Comparison of ENCODE assay signal across 9 mouse cellular contexts in genomic region chr4:133199743-133200142, GRCm38 (mm10). TPM values are rescaled to one million over a fixed set of nuclear protein-coding genes. Genes with fewer than 3 reads are reported as not detected.
DNase-seq lines count a peak whose midpoint lies in the region; ATAC-seq and TF ChIP-seq lines count a peak whose summit lies in the region.
"Had no signal": no experiment of that assay in that cellular context is flagged by ENCODE, and none has a peak within 500 bp of the region (broad histone marks: within the 10 kb centered on the region; RNA-seq: fewer than 3 reads in every experiment).

No protein-coding gene starts in this region.

- peak overlapping the region; percentile 16; the same call in 1 of the 2 replicates for H3K27ac ChIP-seq in heart, adult 2 months
- peak overlapping the region; percentile 55; the same call in 1 of the 2 replicates for H3K27ac ChIP-seq in lung, embryonic 14.5 days (ENCODE audit: low read depth)
- peak overlapping the region; percentile 80 for H3K27ac ChIP-seq in embryonic facial prominence, embryonic 14.5 days (replicated peaks; ENCODE audit: low read depth, low read length)
- peak overlapping the region; percentile 87 for H3K27ac ChIP-seq in limb, embryonic 15.5 days

- no peaks in the 10 kb centered on the region for H3K9me3 ChIP-seq in lung, embryonic 14.5 days (ENCODE audit: low read depth, low read length)
- no peaks in the 10 kb centered on the region for H3K9me3 ChIP-seq in embryonic facial prominence, embryonic 14.5 days (ENCODE audit: control insufficient read depth, low read length)
- H3K9me3 ChIP-seq in limb, embryonic 15.5 days, result no peaks in the 10 kb centered on the region

- WGBS in heart, adult 2 months, result 76% methylated on average over 6 of the region's 6 CpGs
- 65% methylated on average over 6 of the region's 6 CpGs for WGBS in lung, embryonic 14.5 days
- WGBS in lung, adult 2 months, result 58% methylated on average over 6 of the region's 6 CpGs
- 50% methylated on average over 6 of the region's 6 CpGs for WGBS in embryonic facial prominence, embryonic 14.5 days
- WGBS in limb, embryonic 15.5 days, result 44% methylated on average over 6 of the region's 6 CpGs

- H3K4me3 ChIP-seq in heart, adult 2 months, result no peak overlapping the region
- H3K4me3 ChIP-seq in lung, embryonic 14.5 days (ENCODE audit: low read depth, low read length), result no peak overlapping the region
- H3K4me3 ChIP-seq in lung, adult 2 months (replicated peaks; ENCODE audit: extremely low read depth, low read depth, low read length), result no peak overlapping the region
- H3K4me3 ChIP-seq in embryonic facial prominence, embryonic 14.5 days (ENCODE audit: low read depth, low read length), result no peak overlapping the region
- no peak overlapping the region for H3K4me3 ChIP-seq in limb, embryonic 15.5 days

- H3K4me2 ChIP-seq in lung, embryonic 14.5 days, result peak overlapping the region; percentile 35; the same call in 1 of the 2 replicates
- H3K4me2 ChIP-seq in embryonic facial prominence, embryonic 14.5 days (ENCODE audit: low read depth, low read length), result peak overlapping the region; percentile 32
- H3K4me2 ChIP-seq in limb, embryonic 15.5 days, result peak overlapping the region; percentile 12; the same call in 1 of the 2 replicates

- DNase-seq in heart, adult 2 months, result no peak
- no peak for DNase-seq in heart, postnatal 14 days
- DNase-seq in lung, embryonic 14.5 days, result no peak
- DNase-seq in lung, adult 2 months, result no peak
- no peak for DNase-seq in embryonic facial prominence, embryonic 14.5 days (ENCODE audit: low spot score)
- DNase-seq in urinary bladder, postnatal 14 days (ENCODE audit: low spot score), result no peak
- DNase-seq in cerebellum, adult 11 months, result no peak
- DNase-seq: liver, postnatal 0 days had no signal

- H3K4me1 ChIP-seq in heart, adult 2 months (ENCODE audit: control insufficient read depth, insufficient read depth, low read length), result peaks cover 8% of the 10 kb centered on the region
- peaks cover 27% of the 10 kb centered on the region for H3K4me1 ChIP-seq in lung, embryonic 14.5 days (ENCODE audit: insufficient read depth)
- H3K4me1 ChIP-seq in lung, adult 2 months (ENCODE audit: control insufficient read depth, insufficient read depth, low read length), result peaks cover 7% of the 10 kb centered on the region
- peaks cover 50% of the 10 kb centered on the region for H3K4me1 ChIP-seq in embryonic facial prominence, embryonic 14.5 days (ENCODE audit: control insufficient read depth, insufficient read depth, low read length)
- H3K4me1 ChIP-seq in limb, embryonic 15.5 days, result peaks cover 75% of the 10 kb centered on the region

- no peak for TF ChIP-seq POLR2A in heart, adult 2 months (IDR thresholded peaks at IDR 0.05; ENCODE audit: insufficient read depth, low read depth, low read length)
- no peak for TF ChIP-seq POLR2A in lung, adult 2 months (IDR thresholded peaks at IDR 0.05; ENCODE audit: borderline replicate concordance, extremely low read depth, low read depth, low read length)

- H3K36me3 ChIP-seq in heart, adult 2 months (ENCODE audit: control insufficient read depth, insufficient read depth, low read length), result no peaks in the 10 kb centered on the region
- peaks cover 26% of the 10 kb centered on the region for H3K36me3 ChIP-seq in lung, embryonic 14.5 days (ENCODE audit: insufficient read depth)
- peaks cover 25% of the 10 kb centered on the region for H3K36me3 ChIP-seq in embryonic facial prominence, embryonic 14.5 days (ENCODE audit: control insufficient read depth, insufficient read depth, low read length)
- H3K36me3 ChIP-seq in limb, embryonic 15.5 days, result peaks cover 20% of the 10 kb centered on the region

- H3K27me3 ChIP-seq in heart, adult 2 months (ENCODE audit: control insufficient read depth, insufficient read depth, low read length), result no peaks in the 10 kb centered on the region
- H3K27me3 ChIP-seq in lung, embryonic 14.5 days (ENCODE audit: insufficient read depth, low read length), result no peaks in the 10 kb centered on the region
- H3K27me3 ChIP-seq in embryonic facial prominence, embryonic 14.5 days (replicated peaks; ENCODE audit: control insufficient read depth, insufficient read depth, low read length), result no peaks in the 10 kb centered on the region
- no peaks in the 10 kb centered on the region for H3K27me3 ChIP-seq in limb, embryonic 15.5 days

- TF ChIP-seq CTCF in heart, adult 2 months (IDR thresholded peaks at IDR 0.05), result no peak
- TF ChIP-seq CTCF in lung, embryonic 14.5 days (IDR thresholded peaks at IDR 0.05; ENCODE audit: low read depth), result no peak
- TF ChIP-seq CTCF in lung, adult 2 months (IDR thresholded peaks at IDR 0.05; ENCODE audit: insufficient read depth, low read length), result no peak

- intact Hi-C loops in heart, adult 2 months (cut with DNase I), result loop anchor here (5.0 kb wide), 1 partner anchor 187 kb away; the partner anchor contains the start of gene Ahdc1
- intact Hi-C loops in heart, postnatal 14 days (cut with DNase I), result loop anchor here (5.0 kb wide), 1 partner anchor 187 kb away; the partner anchor contains the start of gene Ahdc1

- no peak overlapping the region for H3K9ac ChIP-seq in heart, adult 2 months (ENCODE audit: low read depth, low read length)
- peak overlapping the region; percentile 30; the same call in 1 of the 2 replicates for H3K9ac ChIP-seq in lung, embryonic 14.5 days
- H3K9ac ChIP-seq in embryonic facial prominence, embryonic 14.5 days (ENCODE audit: low read depth, low read length), result 0 out of 2 replicates have a peak overlapping the region, but pooled peaks have one; percentile 37
- no peak overlapping the region for H3K9ac ChIP-seq in limb, embryonic 15.5 days
- H3K9ac ChIP-seq: liver, postnatal 0 days had no signal

- TF ChIP-seq EP300 in heart, adult 2 months (IDR thresholded peaks at IDR 0.05; ENCODE audit: insufficient read depth, low read depth, low read length), result no peak

- no peak for ATAC-seq in lung, embryonic 14.5 days (ENCODE audit: insufficient read depth)
- no peak for ATAC-seq in embryonic facial prominence, embryonic 14.5 days (ENCODE audit: low read depth)
- no peak for ATAC-seq in limb, embryonic 15.5 days (ENCODE audit: insufficient number of reproducible peaks, low FRiP score, low TSS enrichment, low read depth)
- ATAC-seq: liver, postnatal 0 days had no signal

- no peaks in the 10 kb centered on the region for H3K79me2 ChIP-seq in heart, adult 2 months (replicated peaks; ENCODE audit: control insufficient read depth, insufficient read depth, low read length)

RNA-seq across cellular contexts. Expression of gene Cd164l2, which starts 12.2 kb away (rescaled TPM):
- total RNA-seq in heart, adult 2 months (2021), result not detected
- polyA plus RNA-seq in heart, adult 2 months (2012; rRNA removed), result 0.53 and 0.66 TPM in 2 replicates
- not detected for total RNA-seq in heart, postnatal 14 days (2021)
- polyA plus RNA-seq in lung, embryonic 14.5 days (2014; fragmentation: Nextera tagmentation; extraction: Ambion mirVana), result 5.0 and 7.4 TPM in 2 replicates
- polyA plus RNA-seq in lung, adult 2 months (2012; rRNA removed), result 2.8 and 4.3 TPM in 2 replicates
- polyA plus RNA-seq in embryonic facial prominence, embryonic 14.5 days (2014; fragmentation: Nextera tagmentation; extraction: Ambion mirVana), result 2.5 and 3.8 TPM in 2 replicates
- polyA plus RNA-seq in limb, embryonic 15.5 days (2015; fragmentation: Nextera tagmentation; extraction: Ambion mirVana), result 3.6 and 5.2 TPM in 2 replicates

RNA-seq across cellular contexts. Expression of gene Gpr3, which starts 12.6 kb away (rescaled TPM):
- under 1 TPM in 1 of 2 experiments, not detected in 1; 0.11 TPM for total RNA-seq in heart, adult 2 months (2021)
- polyA plus RNA-seq in heart, adult 2 months (2012; rRNA removed), result 0.15 and 0.37 TPM in 2 replicates
- under 1 TPM in 1 of 2 experiments, not detected in 1; 0.22 TPM for total RNA-seq in heart, postnatal 14 days (2021)
- polyA plus RNA-seq in lung, embryonic 14.5 days (2014; fragmentation: Nextera tagmentation; extraction: Ambion mirVana), result 0.18 TPM in 1 of 2 replicates, not detected in the other
- polyA plus RNA-seq in lung, adult 2 months (2012; rRNA removed), result 0.18 and 0.60 TPM in 2 replicates
- polyA plus RNA-seq in embryonic facial prominence, embryonic 14.5 days (2014; fragmentation: Nextera tagmentation; extraction: Ambion mirVana), result 0.18 and 0.19 TPM in 2 replicates
- not detected in 2 replicates for polyA plus RNA-seq in limb, embryonic 15.5 days (2015; fragmentation: Nextera tagmentation; extraction: Ambion mirVana)
- polyA plus RNA-seq: liver, postnatal 0 days had no signal

RNA-seq across cellular contexts. Expression of gene Map3k6, which starts 40.9 kb away (rescaled TPM):
- 10 to 100 TPM; 16.3 to 27.3 TPM for total RNA-seq in heart, adult 2 months (2021)
- 12.0 and 15.7 TPM in 2 replicates for polyA plus RNA-seq in heart, adult 2 months (2012; rRNA removed)
- total RNA-seq in heart, postnatal 14 days (2021), result 10 to 100 TPM; 22.4 to 22.5 TPM
- polyA plus RNA-seq in lung, embryonic 14.5 days (2014; fragmentation: Nextera tagmentation; extraction: Ambion mirVana), result 2.0 and 2.2 TPM in 2 replicates
- 27.9 and 38.2 TPM in 2 replicates for polyA plus RNA-seq in lung, adult 2 months (2012; rRNA removed)
- 6.0 and 7.9 TPM in 2 replicates for polyA plus RNA-seq in embryonic facial prominence, embryonic 14.5 days (2014; fragmentation: Nextera tagmentation; extraction: Ambion mirVana)
- 21.3 and 21.4 TPM in 2 replicates for polyA plus RNA-seq in limb, embryonic 15.5 days (2015; fragmentation: Nextera tagmentation; extraction: Ambion mirVana)

Comparison
In these comparisons a context has a peak if more than half of its experiments do, and no peak if none do; other contexts are left out.
1. H3K27ac ChIP-seq: peak in every context shown above with its lines; median percentile 87 in limb, embryonic 15.5 days; 80 in embryonic facial prominence, embryonic 14.5 days; 55 in lung, embryonic 14.5 days; 16 in heart, adult 2 months.
2. H3K9ac ChIP-seq: peak in lung, embryonic 14.5 days (single experiment) and embryonic facial prominence, embryonic 14.5 days (single experiment); none in heart, adult 2 months (single experiment) and limb, embryonic 15.5 days (single experiment).
3. Peak in every context shown above with its lines, with median percentiles within 50 percentile points of each other: H3K4me2 ChIP-seq.